Mouse (Mus musculus): ENCODE data around the gene Garem2.

DNA sequence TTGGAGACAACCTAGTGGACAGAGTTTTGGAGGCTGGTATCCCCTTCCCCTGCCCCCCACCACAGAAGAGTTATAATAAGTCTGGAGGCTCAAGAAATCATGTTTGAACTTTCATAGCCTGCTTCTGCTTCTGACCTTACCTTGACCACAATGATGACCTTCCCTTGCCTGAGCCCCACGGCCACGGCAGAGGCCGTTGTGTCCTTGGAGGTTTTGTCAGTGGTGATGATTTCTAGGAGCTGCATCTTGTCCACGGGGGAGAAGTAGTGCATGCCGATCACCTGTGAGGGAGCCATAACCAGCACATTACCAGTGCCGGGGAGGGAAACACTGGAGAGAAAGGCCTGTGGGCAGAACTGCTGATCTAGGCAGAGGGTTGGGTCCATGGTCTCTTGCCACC is 17.5 kb downstream of the Garem2 start:
- TF ChIP-seq CTCF (IDR thresholded peaks at IDR 0.05; ENCODE audit: low read depth) (no peak), EP300 (IDR thresholded peaks at IDR 0.05; ENCODE audit: low read depth) (no peak)

Measured in heart, postnatal 0 days (tissue).